Mouse (Mus musculus): ENCODE results near the gene Hist1h2ae. TPM values are rescaled to one million over a fixed set of nuclear protein-coding genes. Genes with fewer than 3 reads are reported as not detected.
A peak's percentile ranks its signal among the peaks of the same experiment; 100 is the strongest.

The Hist1h2ae gene
- polyA plus RNA-seq, 1 experiment from 2014 or later: 11.7 TPM

DNA sequence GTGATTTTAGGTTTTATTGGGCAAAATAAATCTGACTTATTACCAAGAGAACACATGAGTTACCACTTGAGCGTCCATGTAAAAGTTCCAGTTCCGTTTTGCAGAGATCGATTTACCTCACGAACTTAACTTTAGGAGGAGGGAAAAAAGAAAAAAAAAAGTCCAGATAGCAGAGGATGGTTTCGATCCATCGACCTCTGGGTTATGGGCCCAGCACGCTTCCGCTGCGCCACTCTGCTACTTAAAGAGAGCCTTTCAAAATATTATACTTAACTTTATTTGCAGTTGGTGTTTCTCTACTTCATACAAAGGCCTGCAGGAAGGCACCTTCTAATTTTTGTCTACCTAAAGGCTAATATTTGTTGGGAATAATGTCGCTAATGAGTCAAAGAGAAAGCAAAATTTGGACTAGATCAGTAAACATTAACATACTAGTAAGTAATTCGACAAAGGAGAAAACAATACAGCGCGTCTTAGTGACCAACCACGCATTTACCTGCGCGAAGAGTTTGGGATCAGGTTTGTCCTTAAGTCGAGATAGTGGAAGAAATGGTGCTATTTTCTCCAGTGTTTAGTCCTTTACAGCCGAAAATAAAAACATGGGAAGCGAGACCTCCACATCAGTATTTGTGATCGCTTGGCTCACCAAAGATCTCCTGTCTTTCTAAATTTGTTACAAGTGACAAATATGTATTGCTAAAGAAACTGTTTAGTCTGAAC lies 40.7 kb downstream of the Hist1h2ae start:
- peak; percentile 22; the same call in 1 of the 2 replicates for ATAC-seq (ENCODE audit: low read depth)
- H3K4me1 ChIP-seq (ENCODE audit: control insufficient read depth, insufficient read depth, low read length): peaks cover 31% of the 10 kb centered on the region
- no peaks in the 10 kb centered on the region for H3K27me3 ChIP-seq (ENCODE audit: control insufficient read depth, insufficient read depth, low read length)
- H3K36me3 ChIP-seq (ENCODE audit: control insufficient read depth, insufficient read depth, low read length): no peaks in the 10 kb centered on the region
- peak overlapping the region; percentile 78 for H3K9ac ChIP-seq (replicated peaks; ENCODE audit: low read depth, low read length)
- WGBS: under 1% methylated on average over 20 of the region's 20 CpGs
- peak overlapping the region; percentile 70 for H3K4me2 ChIP-seq (ENCODE audit: low read depth, low read length)
- peak overlapping the region; percentile 42 for H3K4me3 ChIP-seq (ENCODE audit: low read depth, low read length)
- no peaks in the 10 kb centered on the region for H3K9me3 ChIP-seq (ENCODE audit: control insufficient read depth, low read length)
- H3K27ac ChIP-seq (ENCODE audit: low read depth, low read length): peak overlapping the region; percentile 96

- no peaks in the 10 kb centered on the region for H3K27me3 ChIP-seq (ENCODE audit: control insufficient read depth, insufficient read depth, low read length)
- peak overlapping the region; percentile 78; the same call in 1 of the 2 replicates for H3K9ac ChIP-seq (replicated peaks; ENCODE audit: low read depth, low read length)
- no peaks in the 10 kb centered on the region for H3K9me3 ChIP-seq (ENCODE audit: control insufficient read depth, low read length)
- no peaks in the 10 kb centered on the region for H3K36me3 ChIP-seq (ENCODE audit: control insufficient read depth, insufficient read depth, low read length)
- H3K4me3 ChIP-seq (ENCODE audit: low read depth, low read length): peak overlapping the region; percentile 42
- ATAC-seq (ENCODE audit: low read depth): no peak
- peak overlapping the region; percentile 70 for H3K4me2 ChIP-seq (ENCODE audit: low read depth, low read length)
- peaks cover 29% of the 10 kb centered on the region for H3K4me1 ChIP-seq (ENCODE audit: control insufficient read depth, insufficient read depth, low read length)
- H3K27ac ChIP-seq (ENCODE audit: low read depth, low read length): no peak overlapping the region
- 32% methylated on average over 2 of the region's 2 CpGs for WGBS
Measured at GRCm38 (mm10) chr13:23529480-23530165, 41.4 kb downstream of the Hist1h2ae start.

GRCm38 (mm10) chr13:23529005-23529404 lies 42.0 kb downstream of the Hist1h2ae start:
- no peak overlapping the region for H3K4me3 ChIP-seq (ENCODE audit: low read depth, low read length)
- ATAC-seq (ENCODE audit: low read depth): no peak
- no peaks in the 10 kb centered on the region for H3K27me3 ChIP-seq (ENCODE audit: control insufficient read depth, insufficient read depth, low read length)
- peaks cover 24% of the 10 kb centered on the region for H3K4me1 ChIP-seq (ENCODE audit: control insufficient read depth, insufficient read depth, low read length)
- H3K27ac ChIP-seq (ENCODE audit: low read depth, low read length): no peak overlapping the region
- WGBS: 36% methylated on average over 5 of the region's 5 CpGs
- no peaks in the 10 kb centered on the region for H3K36me3 ChIP-seq (ENCODE audit: control insufficient read depth, insufficient read depth, low read length)
- H3K9me3 ChIP-seq (ENCODE audit: control insufficient read depth, low read length): no peaks in the 10 kb centered on the region
- H3K4me2 ChIP-seq (ENCODE audit: low read depth, low read length): no peak overlapping the region
- H3K9ac ChIP-seq (replicated peaks; ENCODE audit: low read depth, low read length): no peak overlapping the region

DNA sequence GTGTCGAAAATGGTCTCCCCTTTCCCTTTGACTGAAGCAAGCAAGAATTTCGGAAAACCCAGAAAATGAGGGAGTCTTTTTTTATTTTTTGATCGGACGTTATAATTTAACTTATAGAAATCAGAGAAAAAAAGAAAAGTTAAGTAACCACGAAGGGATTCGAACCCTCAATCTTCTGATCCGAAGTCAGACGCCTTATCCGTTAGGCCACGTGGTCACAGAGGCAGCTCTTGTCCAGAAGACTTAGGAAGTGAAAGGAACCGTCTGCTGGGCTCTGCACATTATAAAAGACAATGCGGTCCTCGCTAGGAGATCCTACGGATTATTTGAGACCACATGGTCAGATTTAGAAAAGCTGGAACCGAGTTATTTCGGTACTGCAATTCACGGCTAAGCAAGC lies 44.7 kb downstream of the Hist1h2ae start:
- WGBS: 1% methylated on average over 17 of the region's 17 CpGs
- Histone ChIP-seq H3K27ac (ENCODE audit: low read depth, low read length) (no peak overlapping the region; the same call in 1 of the 2 replicates), H3K4me3 (ENCODE audit: low read depth, low read length) (peak overlapping the region; percentile 39), H3K4me2 (ENCODE audit: low read depth, low read length) (peak overlapping the region; percentile 48), H3K9me3 (ENCODE audit: control insufficient read depth, low read length) (no peaks in the 10 kb centered on the region), H3K4me1 (ENCODE audit: control insufficient read depth, insufficient read depth, low read length) (0 out of 2 replicates have a peak, but pooled peaks cover 8% of the 10 kb centered on the region), H3K36me3 (ENCODE audit: control insufficient read depth, insufficient read depth, low read length) (no peaks in the 10 kb centered on the region), H3K9ac (replicated peaks; ENCODE audit: low read depth, low read length) (no peak overlapping the region; the same call in 1 of the 2 replicates), H3K27me3 (ENCODE audit: control insufficient read depth, insufficient read depth, low read length) (no peaks in the 10 kb centered on the region)
- peak; percentile 52; the same call in 1 of the 2 replicates for ATAC-seq (ENCODE audit: low read depth)

- ATAC-seq (ENCODE audit: low read depth): no peak
- H3K9me3 ChIP-seq (ENCODE audit: control insufficient read depth, low read length): no peaks in the 10 kb centered on the region
- peak overlapping the region; percentile 39 for H3K4me3 ChIP-seq (ENCODE audit: low read depth, low read length)
- H3K27ac ChIP-seq (ENCODE audit: low read depth, low read length): no peak overlapping the region
- 3% methylated on average over 10 of the region's 10 CpGs for WGBS
- no peaks in the 10 kb centered on the region for H3K27me3 ChIP-seq (ENCODE audit: control insufficient read depth, insufficient read depth, low read length)
- H3K4me2 ChIP-seq (ENCODE audit: low read depth, low read length): peak overlapping the region; percentile 48
- H3K36me3 ChIP-seq (ENCODE audit: control insufficient read depth, insufficient read depth, low read length): no peaks in the 10 kb centered on the region
- 0 out of 2 replicates have a peak, but pooled peaks cover 8% of the 10 kb centered on the region for H3K4me1 ChIP-seq (ENCODE audit: control insufficient read depth, insufficient read depth, low read length)
- no peak overlapping the region for H3K9ac ChIP-seq (replicated peaks; ENCODE audit: low read depth, low read length)
Measured at GRCm38 (mm10) chr13:23525901-23526300, 45.1 kb downstream of the Hist1h2ae start.

DNA sequence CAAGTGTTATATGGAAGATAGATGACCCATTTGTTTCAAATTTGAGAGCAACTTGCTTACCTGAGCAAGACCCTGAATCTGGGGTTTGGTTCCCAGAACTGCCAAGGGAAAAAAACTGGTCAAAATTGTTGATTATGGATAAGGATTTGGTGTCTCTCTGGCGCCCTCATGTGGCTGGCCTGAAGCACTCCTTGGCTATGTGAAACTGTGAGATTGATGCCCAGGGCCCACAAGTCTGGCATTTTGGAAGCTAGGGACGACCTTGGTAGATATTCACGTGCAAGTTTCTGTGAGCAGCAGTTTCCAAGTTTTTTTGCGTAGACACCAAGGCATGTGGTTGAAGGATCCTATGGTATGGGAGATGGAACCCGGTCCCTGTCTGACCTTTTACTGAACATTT lies 46.4 kb downstream of the Hist1h2ae start:
- 17% methylated on average over 5 of the region's 5 CpGs for WGBS
- H3K4me1 ChIP-seq (ENCODE audit: control insufficient read depth, insufficient read depth, low read length): 0 out of 2 replicates have a peak, but pooled peaks cover 4% of the 10 kb centered on the region
- H3K9ac ChIP-seq (replicated peaks; ENCODE audit: low read depth, low read length): no peak overlapping the region
- H3K4me3 ChIP-seq (ENCODE audit: low read depth, low read length): no peak overlapping the region
- H3K27me3 ChIP-seq (ENCODE audit: control insufficient read depth, insufficient read depth, low read length): no peaks in the 10 kb centered on the region
- H3K27ac ChIP-seq (ENCODE audit: low read depth, low read length): no peak overlapping the region
- H3K36me3 ChIP-seq (ENCODE audit: control insufficient read depth, insufficient read depth, low read length): no peaks in the 10 kb centered on the region
- peak; percentile 32; the same call in 1 of the 2 replicates for ATAC-seq (ENCODE audit: low read depth)
- H3K4me2 ChIP-seq (ENCODE audit: low read depth, low read length): 0 out of 2 replicates have a peak overlapping the region, but pooled peaks have one; percentile 9
- H3K9me3 ChIP-seq (ENCODE audit: control insufficient read depth, low read length): no peaks in the 10 kb centered on the region

GRCm38 (mm10) chr13:23523976-23524375 lies 47.0 kb downstream of the Hist1h2ae start:
- 0 out of 2 replicates have a peak, but pooled peaks cover 4% of the 10 kb centered on the region for H3K4me1 ChIP-seq (ENCODE audit: control insufficient read depth, insufficient read depth, low read length)
- H3K9me3 ChIP-seq (ENCODE audit: control insufficient read depth, low read length): no peaks in the 10 kb centered on the region
- H3K36me3 ChIP-seq (ENCODE audit: control insufficient read depth, insufficient read depth, low read length): no peaks in the 10 kb centered on the region
- no peaks in the 10 kb centered on the region for H3K27me3 ChIP-seq (ENCODE audit: control insufficient read depth, insufficient read depth, low read length)
- H3K27ac ChIP-seq (ENCODE audit: low read depth, low read length): no peak overlapping the region
- H3K4me3 ChIP-seq (ENCODE audit: low read depth, low read length): no peak overlapping the region
- H3K4me2 ChIP-seq (ENCODE audit: low read depth, low read length): no peak overlapping the region
- ATAC-seq (ENCODE audit: low read depth): no peak
- no peak overlapping the region for H3K9ac ChIP-seq (replicated peaks; ENCODE audit: low read depth, low read length)
- 48% methylated on average over 5 of the region's 5 CpGs for WGBS

GRCm38 (mm10) chr13:23521703-23522102 lies 49.3 kb downstream of the Hist1h2ae start:
- H3K4me2 ChIP-seq (ENCODE audit: low read depth, low read length): no peak overlapping the region
- H3K36me3 ChIP-seq (ENCODE audit: control insufficient read depth, insufficient read depth, low read length): no peaks in the 10 kb centered on the region
- 2% methylated on average over 14 of the region's 14 CpGs for WGBS
- no peak overlapping the region for H3K9ac ChIP-seq (replicated peaks; ENCODE audit: low read depth, low read length)
- ATAC-seq (ENCODE audit: low read depth): no peak
- no peak overlapping the region for H3K4me3 ChIP-seq (ENCODE audit: low read depth, low read length)
- H3K27me3 ChIP-seq (ENCODE audit: control insufficient read depth, insufficient read depth, low read length): no peaks in the 10 kb centered on the region
- no peaks in the 10 kb centered on the region for H3K9me3 ChIP-seq (ENCODE audit: control insufficient read depth, low read length)
- H3K27ac ChIP-seq (ENCODE audit: low read depth, low read length): no peak overlapping the region
- no peaks in the 10 kb centered on the region for H3K4me1 ChIP-seq (ENCODE audit: control insufficient read depth, insufficient read depth, low read length)
